Mouse (Mus musculus): ENCODE results near the gene Wars.

Wars gene

DNA sequence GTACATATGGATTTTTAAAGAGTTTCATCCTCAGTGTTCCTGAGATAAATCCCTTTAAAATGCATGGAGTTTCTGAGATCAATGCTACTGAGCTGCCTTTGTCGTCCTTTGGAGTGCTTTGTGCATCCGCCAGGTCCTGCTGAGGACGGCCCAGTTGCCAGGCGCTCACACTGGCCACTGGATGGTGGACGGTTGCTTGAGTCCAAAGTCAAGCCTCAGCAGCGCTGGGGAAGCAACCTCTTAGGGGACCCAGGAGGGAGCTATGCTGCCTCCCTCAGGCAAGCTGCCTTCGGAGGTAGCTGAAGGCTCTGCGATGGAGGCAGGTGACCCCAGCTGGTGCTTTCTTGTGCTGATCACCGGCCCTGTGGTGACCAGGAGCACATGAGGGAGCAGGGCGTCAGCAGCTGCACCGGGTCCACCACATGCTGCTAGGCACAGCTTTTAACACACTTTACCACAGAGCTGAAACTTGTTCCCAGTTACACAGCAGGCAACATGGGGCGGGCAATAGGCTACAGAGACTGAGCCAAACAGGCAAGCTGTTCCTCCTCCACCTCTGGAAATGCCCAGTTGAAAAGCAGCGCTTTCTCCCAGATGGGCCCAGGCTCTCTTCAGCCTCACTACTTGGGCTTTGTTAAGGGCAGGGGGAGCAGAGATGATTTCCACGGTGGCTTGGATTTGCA lies 11.8 kb upstream of the Wars start:
- DNase-seq, result no peak

DNA sequence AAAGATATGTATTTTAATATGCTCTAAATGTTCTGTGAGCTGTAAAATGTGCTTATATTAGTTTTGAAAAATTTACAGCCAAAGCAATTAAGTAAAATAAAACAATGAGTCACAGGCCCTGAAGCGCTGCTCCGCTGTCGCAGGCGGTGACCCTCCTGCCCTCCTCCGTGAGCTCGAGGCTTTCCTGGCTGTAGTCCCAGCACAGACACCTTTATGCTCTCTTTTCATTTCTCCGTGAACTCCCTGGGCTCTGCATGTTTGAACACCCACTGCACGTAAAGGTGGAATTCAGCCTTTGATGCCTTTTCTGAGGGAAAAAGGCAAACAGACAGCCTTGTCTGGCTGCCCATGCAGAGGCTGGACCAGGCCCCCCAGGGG lies 10.3 kb upstream of the Wars start:
- no peak for DNase-seq

DNA sequence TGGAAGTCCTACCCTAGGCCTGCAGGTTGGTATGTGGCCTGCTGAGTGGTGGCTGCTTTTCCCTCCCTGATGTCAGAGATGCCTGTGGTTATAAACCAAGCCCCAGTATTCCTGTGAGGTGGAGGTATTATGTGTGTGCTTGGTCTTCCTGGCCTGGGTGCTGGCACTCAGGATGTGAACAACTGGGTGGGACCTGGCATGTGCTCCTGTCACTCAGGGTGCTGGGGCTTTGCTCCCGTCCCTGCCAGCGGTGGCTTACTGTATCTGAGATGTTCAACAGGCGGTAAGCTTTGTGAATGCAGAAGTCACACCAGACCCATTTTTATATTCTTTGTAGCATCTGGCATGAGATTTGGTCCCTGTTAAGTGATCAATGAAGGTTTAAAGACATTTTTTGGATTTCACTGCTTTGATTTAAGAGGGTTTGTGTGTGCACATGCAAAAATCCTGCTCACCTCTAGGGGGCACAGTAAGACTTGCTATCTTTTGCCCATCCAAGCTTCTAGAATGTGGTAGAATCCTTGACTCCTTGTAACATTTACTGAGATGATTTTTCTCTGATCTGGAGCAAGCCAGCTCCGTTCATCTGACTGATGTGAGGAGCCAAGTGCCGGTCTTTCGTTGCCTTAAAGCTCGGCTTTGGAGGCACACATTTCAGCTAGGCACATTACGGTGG lies 9.8 kb upstream of the Wars start:
- peak; percentile 41 to 55 for DNase-seq

DNA sequence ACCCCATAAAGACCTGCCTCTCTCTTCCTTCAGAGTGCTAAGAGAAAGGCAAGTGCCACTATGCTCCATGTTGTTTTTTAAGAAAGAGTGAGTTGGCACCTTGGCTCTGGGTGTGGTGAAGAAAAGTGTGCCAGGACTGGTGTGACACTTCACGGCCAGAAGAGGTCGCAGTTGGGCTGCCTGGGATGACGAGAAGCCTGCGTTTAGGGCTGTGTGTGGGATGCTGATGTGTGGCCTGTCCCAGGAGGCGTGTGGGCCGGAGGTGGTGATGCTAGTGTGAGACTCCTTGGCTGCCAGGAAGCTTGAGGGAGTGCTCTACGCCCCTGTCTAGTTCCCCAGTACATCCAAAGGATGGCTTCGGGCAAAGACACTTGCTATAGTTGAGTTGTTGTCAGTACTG lies 9.0 kb upstream of the Wars start:
- DNase-seq, result peak in 1 of 2 experiments; percentile 23

DNA sequence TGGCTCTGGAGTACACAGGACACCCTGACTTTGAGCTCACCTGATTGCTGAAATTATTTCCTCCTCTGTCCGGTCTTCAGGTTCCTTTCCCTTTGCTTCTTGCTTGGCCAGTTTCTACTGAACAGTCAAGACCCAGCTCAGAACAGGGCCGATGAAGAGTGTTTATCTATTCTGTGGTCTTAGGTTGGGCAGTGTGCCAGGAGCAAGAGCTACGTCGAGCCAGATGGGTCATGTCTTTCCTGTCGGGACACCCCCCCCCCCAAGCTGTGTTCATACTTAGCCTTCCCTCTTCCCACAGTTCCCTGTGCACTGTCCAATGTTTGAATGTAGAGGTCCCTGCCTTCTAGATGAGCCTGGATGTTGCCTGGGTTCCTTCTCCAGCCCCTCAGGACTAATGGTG lies 7.4 kb upstream of the Wars start:
- no peak for DNase-seq

DNA sequence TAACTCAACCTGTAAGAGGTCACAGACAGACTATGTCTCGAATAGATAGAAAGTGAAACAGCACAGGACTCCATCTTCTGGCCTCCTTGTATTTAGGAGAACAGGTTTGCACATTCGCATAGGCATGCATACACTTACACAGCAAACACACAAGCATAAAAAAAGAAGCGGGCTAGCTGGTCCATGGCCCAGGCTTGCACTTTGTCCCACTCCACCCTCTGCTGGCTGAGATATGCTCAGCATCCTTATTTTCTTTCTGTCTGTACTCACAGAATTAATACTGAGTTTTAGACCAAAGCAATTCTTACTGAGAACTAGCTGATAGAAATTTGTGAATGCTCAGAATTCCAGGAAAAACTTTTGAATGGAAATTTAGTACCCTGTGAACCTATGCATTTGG lies 2.0 kb upstream of the Wars start:
- peak in 1 of 2 experiments; percentile 28 for DNase-seq

DNA sequence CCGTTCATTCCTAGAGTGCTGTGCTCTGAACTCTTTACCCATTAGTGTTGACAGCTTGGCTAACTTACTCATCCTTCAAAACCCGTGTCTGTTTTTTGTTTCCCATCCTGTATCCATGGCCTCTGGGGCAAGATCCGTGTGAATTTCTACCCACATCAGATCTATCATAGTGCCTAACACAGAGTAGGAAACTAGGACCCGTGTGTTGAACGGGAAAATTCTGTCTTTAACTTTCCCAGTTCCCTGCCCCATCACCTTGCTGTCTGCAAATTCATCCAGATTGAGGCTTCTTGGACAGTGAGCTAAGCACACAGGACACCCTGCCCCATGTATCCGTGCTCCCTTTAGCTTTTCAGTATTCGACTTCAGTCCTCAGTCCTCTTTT lies 450 bp upstream of the Wars start:
- DNase-seq, result no peak

DNA sequence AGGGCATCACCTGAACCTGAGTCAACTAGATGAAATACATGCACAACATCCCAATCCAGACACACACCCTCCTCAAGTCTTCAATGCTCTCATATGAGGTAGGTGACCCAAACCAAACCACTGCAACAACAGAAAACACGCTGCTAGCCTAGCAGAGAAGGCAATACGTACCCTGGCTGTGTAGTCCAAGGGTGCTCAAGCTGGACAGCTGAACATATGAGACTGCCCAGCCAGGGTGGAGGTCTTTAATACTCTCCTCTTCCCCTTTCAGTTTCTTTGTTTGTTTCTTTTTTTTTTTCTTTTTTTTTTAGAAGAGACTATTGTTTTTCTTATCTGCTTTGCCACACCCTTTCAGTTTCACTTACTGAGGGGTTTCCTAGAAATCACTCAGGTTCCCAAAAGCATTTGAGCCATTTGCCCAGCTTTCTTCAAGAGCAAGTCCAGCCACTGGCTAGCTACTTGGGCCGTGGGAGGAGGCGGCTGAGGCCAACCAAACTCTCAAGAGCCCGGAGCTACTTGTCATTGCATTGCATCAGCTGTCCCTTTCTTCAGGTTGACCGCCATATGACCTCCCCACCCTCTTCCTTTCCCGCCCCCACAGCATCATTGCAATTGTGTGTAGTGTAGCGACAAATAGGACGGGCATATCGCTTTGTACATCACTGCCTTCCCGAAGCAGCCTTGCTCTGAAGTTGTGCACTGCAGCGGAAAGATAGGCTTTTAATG lies 822 bp downstream of the Wars start, which contains the start of gene Wdr25:
TSS of gene Wdr25 (plus strand) at position 643 of the 726 bp plus-strand sequence.
- DNase-seq, result no peak

DNA sequence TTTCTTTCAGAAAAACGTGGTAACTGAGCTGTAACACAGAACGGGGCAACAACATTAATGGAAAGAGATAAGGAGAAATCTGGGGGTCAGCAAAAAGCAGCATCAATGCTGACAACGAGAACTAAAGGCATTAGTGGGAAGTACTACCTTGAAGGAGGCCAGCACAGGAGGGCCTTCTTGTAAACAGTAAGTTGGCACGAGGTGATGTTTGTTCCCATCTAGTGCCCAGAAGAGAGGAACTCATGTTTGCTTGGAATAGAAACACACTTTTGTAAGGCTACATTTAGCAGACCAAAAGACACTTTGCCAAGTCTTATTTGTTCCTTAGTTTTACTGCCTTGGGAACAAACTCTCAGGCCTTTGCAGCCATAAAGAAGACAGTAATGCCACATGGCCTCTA lies 5.3 kb downstream of the Wars start:
- DNase-seq, result no peak

DNA sequence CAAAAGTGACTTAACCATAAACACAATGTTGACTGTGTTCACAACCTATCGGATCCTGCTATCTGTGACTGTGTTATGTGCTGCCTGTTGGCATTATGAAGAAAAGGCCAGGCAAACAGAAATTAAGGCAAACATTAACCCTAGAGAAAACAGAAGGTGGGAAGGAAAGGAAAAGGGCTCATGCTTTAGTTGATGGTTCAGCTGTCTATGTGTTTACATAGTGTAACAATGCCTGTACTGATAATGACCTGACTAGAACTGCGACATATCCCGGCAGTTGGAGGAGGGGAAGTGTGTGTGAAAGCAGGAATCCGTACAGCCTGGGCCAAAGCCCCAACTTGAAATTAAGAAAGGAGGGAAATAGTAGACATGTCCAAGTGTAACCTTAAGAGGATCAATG lies 6.9 kb downstream of the Wars start:
- no peak for DNase-seq

DNA sequence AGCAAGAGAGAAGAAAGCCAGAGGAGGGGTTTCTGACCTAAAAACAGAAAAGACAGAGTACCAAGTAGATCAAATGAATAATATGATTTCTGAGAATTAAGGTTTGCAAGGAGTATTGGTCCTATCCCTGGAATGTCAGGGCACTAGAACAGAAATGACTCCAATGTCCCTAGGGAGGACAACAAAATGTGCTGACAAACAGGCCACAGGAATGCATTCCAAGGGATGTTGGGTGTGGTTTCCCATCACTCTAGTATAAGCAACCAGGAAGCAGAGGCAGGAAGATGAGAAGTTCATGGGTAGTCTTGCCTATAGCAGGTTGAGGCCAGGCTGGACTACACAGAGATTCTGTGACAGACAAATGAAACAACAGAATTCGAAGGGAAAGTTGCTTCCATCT lies 8.1 kb downstream of the Wars start:
- DNase-seq, result no peak

DNA sequence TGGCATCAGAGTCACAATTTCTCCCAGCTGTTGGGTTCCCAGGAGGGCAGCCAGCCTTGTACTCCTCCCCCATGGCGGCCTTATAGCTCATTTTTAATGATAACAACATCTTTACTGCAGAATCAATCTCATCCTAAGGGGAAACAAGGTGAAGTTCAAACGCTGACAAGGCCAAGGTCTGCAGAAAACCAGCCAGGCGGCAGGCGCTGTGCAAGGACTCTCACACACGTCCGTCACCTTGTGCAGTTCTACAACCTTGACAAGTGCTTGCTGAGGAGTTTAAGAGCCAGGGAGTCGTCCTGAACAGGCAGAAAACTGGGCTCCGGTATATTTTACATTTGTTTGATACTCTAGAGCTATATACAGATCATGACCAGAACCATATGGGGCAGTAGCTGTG lies 11.2 kb downstream of the Wars start:
- no peak for DNase-seq

DNA sequence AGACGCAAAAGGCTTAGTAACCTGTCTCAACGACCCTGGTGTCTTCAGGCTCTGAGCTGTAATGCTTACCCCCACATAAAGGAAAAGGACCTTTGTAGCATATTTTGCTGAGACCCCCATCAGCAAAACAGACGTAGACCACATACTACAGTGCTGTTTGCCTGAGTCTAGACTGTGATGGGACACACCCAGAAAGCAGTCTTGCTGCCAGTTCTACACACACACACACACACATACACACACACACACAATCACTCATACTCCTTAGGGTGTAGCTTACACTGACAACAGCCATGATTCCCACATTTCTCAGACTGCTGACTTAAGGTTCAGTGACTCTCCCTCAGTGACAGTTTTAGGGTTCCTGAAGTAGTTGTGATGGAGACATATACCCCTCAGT lies 12.8 kb downstream of the Wars start:
- no peak for DNase-seq

DNA sequence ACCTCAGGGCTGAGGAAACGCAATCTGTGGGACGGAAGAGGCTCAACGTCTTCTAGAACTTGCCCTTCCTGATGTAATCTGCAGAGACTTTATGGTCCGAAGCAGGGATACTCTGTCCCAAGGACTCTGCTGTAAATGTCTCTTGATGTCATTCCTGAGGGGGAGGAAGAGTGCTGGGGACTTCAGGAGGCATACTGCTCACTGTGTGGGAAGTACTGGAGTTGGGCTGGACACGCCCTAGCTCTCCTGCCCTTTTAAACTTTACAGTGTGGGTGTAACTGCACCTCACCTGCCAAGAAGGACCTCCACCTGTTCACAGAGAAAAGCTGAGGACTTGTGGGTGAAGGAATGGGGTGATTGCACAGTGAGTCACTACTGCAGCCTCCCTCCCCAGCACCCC lies 13.4 kb downstream of the Wars start:
- no peak for DNase-seq

DNA sequence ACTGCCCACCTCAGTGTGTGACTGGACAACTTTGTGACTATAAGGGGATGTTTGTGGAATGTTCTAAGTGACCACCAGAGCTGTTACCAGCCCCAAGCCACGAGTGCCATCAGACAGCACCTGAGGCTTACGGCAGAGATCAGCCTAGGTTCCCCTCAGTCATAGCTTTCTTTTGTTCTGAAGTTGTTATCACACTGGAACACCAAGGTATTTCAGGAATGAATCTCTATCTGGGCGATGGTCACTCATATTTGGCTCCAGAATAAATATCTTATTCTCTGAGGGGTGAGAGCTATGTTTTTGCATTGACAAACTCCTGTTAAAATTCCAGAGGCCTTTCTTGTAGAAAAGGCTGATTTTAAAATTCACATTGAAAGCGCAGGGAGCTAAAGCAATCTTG lies 14.8 kb downstream of the Wars start:
- DNase-seq, result no peak

DNA sequence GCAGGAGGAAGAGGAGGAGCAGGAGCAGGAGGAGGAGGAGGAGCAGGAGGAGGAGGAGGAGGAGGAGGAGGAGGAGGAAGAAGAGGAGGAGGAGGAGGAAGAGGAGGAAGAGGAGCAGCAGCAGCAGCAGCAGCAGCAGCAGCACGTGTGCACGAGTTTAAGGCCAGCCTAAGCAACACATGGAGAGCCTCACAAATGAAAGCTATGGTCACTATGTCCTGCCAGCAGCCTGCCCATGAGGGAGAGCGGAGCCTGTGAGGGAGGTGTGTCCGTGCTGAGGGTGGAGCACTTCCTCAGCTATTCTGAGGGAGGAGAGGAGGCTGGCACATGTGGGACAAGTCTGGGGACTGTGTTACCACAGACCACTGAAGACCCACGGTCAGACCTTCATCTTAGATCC lies 20.9 kb downstream of the Wars start:
- DNase-seq, result no peak

DNA sequence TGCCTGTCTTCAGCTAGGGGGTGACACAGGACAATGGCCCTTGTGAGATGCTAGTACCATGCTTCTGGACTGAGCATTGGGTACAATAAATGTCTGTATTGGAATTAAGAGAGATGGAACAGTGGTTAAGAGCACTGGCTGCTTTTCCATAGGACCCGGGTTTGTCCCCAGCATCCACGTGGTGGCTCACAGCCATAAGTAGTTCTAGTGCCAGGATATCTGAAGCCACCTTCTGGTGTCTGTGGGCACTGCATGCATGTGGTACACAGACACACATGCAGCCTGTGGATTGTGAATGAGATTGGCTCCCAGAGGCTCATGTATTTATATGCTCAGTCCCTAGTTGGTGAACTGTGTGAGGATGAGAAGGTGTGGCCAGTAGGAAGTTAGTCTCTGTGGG lies 24.4 kb downstream of the Wars start:
- peak in 1 of 2 experiments; percentile 15 for DNase-seq

DNA sequence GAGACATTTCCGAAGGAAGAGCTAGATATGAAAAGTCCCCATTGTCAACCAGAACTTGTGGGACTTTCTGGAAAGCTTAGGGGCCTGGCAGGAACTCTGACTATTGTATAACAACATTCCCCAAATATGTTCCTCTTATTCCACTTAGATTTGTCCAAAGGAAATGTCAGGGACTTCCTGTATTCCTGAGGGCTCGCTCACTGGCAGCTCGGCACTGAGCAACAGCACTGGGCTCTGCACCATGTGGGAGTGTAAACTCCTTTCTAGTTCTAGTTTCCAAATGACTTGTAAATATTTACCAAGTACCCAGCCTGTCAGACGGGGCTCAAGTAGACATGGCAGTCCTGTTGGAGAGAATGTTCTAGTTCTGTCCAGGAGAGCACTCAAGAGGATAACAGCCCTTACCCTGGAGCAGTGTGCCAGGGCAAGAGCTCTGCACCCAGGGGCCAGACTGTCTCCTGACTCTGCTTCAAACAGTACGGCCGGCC lies 28.9 kb downstream of the Wars start:
- peak; percentile 14 to 16 for DNase-seq

DNA sequence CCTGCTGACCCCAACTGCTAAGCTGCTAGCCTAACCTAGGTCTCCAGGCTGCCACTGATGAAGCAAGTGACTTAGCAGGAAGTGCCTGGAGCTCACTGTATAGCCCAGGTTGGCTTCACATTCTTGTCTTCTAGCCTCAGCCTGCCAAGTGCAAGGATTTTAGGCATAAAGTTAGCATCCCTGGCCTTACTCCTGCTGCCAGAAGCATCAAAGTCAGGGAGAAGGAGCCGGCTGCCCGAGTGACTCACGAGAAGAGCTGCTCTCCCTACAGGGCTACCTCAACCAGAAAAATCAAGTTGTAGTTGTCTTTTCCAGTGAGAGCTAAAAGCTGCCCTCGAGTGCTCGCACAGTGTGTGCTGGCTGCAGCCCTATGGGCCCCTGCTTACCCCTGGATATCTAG lies 35.5 kb downstream of the Wars start:
- no peak for DNase-seq

DNA sequence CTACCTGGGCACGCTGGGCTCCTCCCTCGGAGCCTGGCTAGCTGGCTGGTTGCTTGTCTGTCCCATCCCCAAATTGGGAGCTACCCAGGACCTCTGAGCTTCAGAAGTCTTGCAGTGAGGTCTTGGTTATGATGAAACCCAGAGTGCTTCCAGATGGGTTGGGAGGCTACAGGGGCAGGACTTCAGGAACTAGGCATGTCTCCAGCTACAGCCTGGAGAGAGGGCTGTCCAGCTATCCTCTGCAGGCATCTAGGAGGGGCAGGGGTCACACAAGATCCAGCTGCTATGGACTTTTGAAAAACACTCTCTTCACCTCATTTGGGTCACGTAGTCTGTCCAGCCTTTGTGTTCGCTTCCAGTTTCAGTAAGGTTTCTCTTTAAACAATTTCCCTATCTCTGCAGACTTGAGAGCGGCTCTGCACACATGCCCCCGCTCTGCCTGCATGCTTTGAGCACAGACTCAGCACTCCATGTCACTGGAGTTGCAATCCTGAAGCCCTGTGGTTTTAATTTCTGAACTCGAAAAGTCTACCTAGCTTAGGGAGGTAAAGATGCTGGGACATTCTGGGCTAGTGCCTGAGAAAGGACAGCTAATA lies 36.3 kb downstream of the Wars start:
- DNase-seq, result no peak

DNA sequence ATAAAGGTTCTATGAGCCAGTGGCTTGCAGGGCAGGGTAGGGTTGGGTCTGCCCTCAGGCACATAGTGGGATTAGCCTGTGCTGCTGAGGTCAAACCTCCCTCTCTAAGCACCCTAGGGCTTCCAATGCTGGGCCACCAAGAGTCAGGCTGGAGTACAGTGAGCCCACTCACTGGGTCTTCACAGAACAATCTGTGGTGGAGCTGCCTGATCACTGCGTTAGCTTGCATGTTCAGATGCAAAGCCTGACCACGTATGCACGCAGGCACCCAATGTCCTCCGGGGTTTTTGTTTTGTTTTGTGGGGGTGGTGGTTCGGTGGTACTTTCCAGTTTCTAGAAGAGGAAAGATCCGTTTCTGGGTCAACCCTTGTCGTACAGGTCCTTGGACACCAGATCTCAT lies 36.9 kb downstream of the Wars start:
- no peak for DNase-seq

DNA sequence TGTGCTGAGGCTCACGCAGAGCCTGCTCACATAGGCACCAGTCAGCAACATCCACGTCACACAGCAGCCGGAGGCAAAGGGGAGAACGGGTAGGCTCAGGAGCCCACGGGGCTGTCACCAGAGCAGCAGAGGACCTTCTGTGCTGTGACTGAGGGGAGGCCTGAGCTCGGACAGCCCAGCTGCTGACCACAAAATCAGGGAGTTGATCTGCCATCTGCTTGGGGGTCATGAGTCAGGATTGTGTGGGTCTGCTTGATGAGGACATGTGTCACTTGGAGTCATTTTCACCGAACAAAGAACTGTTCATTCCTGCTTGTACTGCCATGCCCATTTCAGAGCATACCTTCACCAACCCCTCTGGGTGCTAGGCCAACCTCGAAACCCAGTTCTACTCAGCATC lies 37.8 kb downstream of the Wars start:
- no peak for DNase-seq

DNA sequence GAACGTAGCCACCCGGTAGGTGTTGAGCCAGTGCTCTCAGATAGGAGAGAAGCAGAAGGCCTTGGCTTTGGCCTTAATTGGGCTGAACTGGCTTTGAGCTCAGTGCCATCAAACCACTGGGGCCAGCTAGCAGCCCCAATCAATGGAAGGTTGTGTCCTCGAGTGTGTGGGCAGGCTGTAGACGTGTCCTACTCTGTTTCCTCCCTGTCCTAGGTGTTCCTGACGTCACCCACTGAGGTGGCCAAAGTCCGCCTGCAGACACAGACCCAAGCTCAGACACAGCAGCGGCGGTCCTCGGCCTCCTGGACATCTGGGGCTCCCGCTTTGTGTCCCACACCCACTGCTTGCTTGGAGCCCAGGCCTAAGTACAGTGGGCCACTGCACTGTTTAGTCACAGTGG lies 38.9 kb downstream of the Wars start:
- DNase-seq, result no peak

DNA sequence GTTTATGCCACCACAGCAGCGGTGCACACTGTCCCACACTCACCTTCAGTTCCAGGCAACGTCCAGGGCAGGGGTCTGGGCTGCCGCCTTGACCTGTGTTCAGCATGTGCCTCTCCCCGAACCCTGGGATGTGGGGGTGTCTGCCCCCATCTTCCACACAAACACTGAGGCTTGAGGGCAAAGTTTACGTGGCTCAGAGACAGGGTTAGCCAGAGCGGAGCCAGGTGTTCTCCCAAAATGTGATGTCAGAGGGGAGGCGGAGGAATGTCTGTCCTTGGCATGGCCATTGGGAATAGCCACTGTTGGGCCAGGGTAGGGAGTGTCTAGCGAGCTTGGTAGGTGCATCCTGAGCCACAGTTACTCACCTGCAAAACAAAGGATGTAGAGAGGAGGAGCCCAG lies 41.2 kb downstream of the Wars start:
- no peak for DNase-seq
